Mouse (Mus musculus): Measurements from ENCODE around the gene Pih1d3. TPM values are rescaled to one million over a fixed set of nuclear protein-coding genes. Genes with fewer than 3 reads are reported as not detected.

The Pih1d3 gene
- polyA plus RNA-seq, 1 experiment from 2014 or later = not detected

- Histone ChIP-seq H3K4me3 (ENCODE audit: low read depth, low read length) (no peak overlapping the region), H3K27ac (replicated peaks; ENCODE audit: low read depth, low read length) (no peak overlapping the region), H3K4me1 (ENCODE audit: control insufficient read depth, insufficient read depth, low read length) (no peaks in the 10 kb centered on the region), H3K27me3 (ENCODE audit: control insufficient read depth, insufficient read depth, low read length) (no peaks in the 10 kb centered on the region), H3K36me3 (ENCODE audit: control insufficient read depth, insufficient read depth, low read length) (no peaks in the 10 kb centered on the region), H3K4me2 (ENCODE audit: low read depth, severe bottlenecking) (no peak overlapping the region), H3K9ac (ENCODE audit: low read length) (no peak overlapping the region), H3K9me3 (ENCODE audit: control insufficient read depth, low read length) (no peaks in the 10 kb centered on the region)
- 84% methylated on average over 3 of the region's 3 CpGs for WGBS
- DNase-seq (ENCODE audit: low spot score) (no peak), ATAC-seq (ENCODE audit: insufficient number of reproducible peaks, low FRiP score, low TSS enrichment, low read depth) (no peak)
Observed at GRCm38 (mm10) chr1:31205770-31206169, 16.9 kb upstream of the Pih1d3 start.

DNA sequence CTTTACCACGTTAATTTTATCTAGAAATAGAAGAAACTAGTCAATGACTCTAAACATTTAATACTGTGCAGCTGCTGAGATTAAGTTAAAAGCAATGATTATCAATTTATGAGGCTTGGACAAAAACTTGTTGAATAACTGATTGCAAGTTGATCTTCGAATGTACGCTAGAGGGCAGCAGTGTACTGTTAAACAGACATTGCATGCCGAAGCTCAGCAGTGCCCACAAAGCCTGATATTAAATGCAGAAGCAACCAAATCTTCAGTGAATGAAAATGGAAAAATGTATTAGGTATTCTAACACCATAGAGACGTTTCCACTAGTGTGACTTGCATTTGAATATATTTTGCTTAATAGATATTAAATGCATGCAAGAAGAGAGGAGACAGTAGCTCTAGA, 12.5 kb upstream of the Pih1d3 start:
- peak; percentile 59 for DNase-seq (ENCODE audit: low spot score)
- H3K4me1 ChIP-seq (ENCODE audit: control insufficient read depth, insufficient read depth, low read length) = no peaks in the 10 kb centered on the region
- no peak overlapping the region for H3K4me3 ChIP-seq (ENCODE audit: low read depth, low read length)
- H3K9me3 ChIP-seq (ENCODE audit: control insufficient read depth, low read length) = no peaks in the 10 kb centered on the region
- H3K27ac ChIP-seq (replicated peaks; ENCODE audit: low read depth, low read length) = no peak overlapping the region
- no peak overlapping the region for H3K9ac ChIP-seq (ENCODE audit: low read length)
- no peaks in the 10 kb centered on the region for H3K36me3 ChIP-seq (ENCODE audit: control insufficient read depth, insufficient read depth, low read length)
- WGBS = under 1% methylated on average over 5 of the region's 5 CpGs
- H3K27me3 ChIP-seq (ENCODE audit: control insufficient read depth, insufficient read depth, low read length) = no peaks in the 10 kb centered on the region
- H3K4me2 ChIP-seq (ENCODE audit: low read depth, severe bottlenecking) = no peak overlapping the region
- ATAC-seq (ENCODE audit: insufficient number of reproducible peaks, low FRiP score, low TSS enrichment, low read depth) = no peak

GRCm38 (mm10) chr1:31214831-31215230, 7.8 kb upstream of the Pih1d3 start:
- DNase-seq (ENCODE audit: low spot score) = no peak
- WGBS = 88% methylated on average over 1 of the region's 1 CpGs

DNA sequence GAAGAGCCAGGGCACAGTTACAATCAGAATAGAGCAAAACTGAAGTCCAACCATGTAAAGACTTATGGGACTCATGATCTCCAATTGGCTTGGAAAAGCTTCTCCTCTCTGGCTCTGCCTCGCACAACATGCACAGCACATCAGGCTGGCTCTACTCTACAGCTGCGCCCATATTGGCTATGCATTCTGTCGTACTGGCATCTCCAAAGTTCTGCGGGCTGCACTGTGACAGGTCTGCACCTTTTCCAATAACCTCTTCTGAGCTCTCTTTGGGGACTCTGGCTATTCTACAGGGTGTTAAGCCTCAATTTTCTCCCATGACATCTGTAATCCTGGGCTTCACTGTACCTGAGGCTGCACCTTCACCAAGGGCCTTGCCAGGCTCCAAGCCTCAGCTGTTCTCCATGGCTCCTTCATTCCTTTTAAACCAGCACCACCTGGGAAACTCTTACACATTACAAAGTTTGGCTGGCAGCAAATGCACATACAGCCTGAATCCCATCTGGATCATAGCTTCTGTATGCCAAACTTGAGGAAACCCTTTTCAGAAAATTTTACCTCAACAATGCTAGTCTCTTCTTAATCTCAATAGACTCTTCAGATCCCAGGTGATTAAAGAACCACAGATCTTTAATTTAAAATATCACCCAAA, 1.9 kb upstream of the Pih1d3 start:
- no peaks in the 10 kb centered on the region for H3K9me3 ChIP-seq (ENCODE audit: control insufficient read depth, low read length)
- no peak overlapping the region for H3K27ac ChIP-seq (replicated peaks; ENCODE audit: low read depth, low read length)
- H3K27me3 ChIP-seq (ENCODE audit: control insufficient read depth, insufficient read depth, low read length) = no peaks in the 10 kb centered on the region
- H3K36me3 ChIP-seq (ENCODE audit: control insufficient read depth, insufficient read depth, low read length) = no peaks in the 10 kb centered on the region
- 94% methylated on average over 4 of the region's 4 CpGs for whole genome bisulfite sequencing
- DNase-seq (ENCODE audit: low spot score) = no peak
- ATAC-seq (ENCODE audit: insufficient number of reproducible peaks, low FRiP score, low TSS enrichment, low read depth) = no peak
- no peaks in the 10 kb centered on the region for H3K4me1 ChIP-seq (ENCODE audit: control insufficient read depth, insufficient read depth, low read length)
- H3K9ac ChIP-seq (ENCODE audit: low read length) = no peak overlapping the region
- no peak overlapping the region for H3K4me2 ChIP-seq (ENCODE audit: low read depth, severe bottlenecking)
- H3K4me3 ChIP-seq (ENCODE audit: low read depth, low read length) = no peak overlapping the region

More at GRCm38 (mm10) chr1:31214831-31215230, 7.8 kb upstream of the Pih1d3 start:
- Histone ChIP-seq H3K36me3 (ENCODE audit: control insufficient read depth, insufficient read depth, low read length) (no peaks in the 10 kb centered on the region), H3K4me1 (ENCODE audit: control insufficient read depth, insufficient read depth, low read length) (no peaks in the 10 kb centered on the region), H3K27ac (replicated peaks; ENCODE audit: low read depth, low read length) (no peak overlapping the region), H3K4me3 (ENCODE audit: low read depth, low read length) (no peak overlapping the region), H3K27me3 (ENCODE audit: control insufficient read depth, insufficient read depth, low read length) (no peaks in the 10 kb centered on the region), H3K9me3 (ENCODE audit: control insufficient read depth, low read length) (no peaks in the 10 kb centered on the region), H3K4me2 (ENCODE audit: low read depth, severe bottlenecking) (no peak overlapping the region), H3K9ac (ENCODE audit: low read length) (no peak overlapping the region)
- ATAC-seq (ENCODE audit: insufficient number of reproducible peaks, low FRiP score, low TSS enrichment, low read depth) = no peak

DNA sequence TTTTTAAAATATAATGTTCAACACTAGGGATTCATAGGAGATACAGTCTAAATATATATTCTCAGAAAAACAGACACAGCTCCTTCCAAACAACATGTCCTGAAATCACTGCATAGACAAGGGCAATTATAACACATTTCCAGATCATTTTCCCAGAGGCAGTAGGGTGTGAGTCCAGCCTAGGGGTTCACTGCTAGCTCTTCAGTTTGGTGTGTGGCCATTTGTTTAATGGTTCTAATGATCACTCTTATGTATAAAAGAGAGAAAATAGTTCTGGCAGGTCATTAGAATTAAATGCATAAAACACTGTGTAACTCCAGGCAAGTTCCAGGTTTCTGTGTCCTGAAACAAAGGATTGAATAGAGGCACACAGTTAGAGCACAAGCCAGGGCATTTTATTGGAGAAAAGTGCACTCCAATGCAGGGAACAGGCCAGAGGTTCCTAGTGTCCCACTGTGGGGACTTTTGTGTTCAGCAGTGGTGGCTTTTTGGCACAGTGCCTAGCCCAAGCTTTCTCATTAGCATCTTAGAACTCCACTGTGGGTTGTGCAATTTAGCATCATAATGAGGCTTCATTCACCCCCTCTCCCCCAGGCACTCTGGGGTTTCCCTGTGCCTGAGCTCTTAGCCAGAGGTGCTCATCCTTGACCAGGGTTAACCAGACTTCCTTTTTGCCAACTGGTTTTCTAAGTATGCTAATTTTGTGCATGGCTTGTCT, 10.8 kb downstream of the Pih1d3 start:
- Histone ChIP-seq H3K9ac (ENCODE audit: low read length) (no peak overlapping the region), H3K36me3 (ENCODE audit: control insufficient read depth, insufficient read depth, low read length) (no peaks in the 10 kb centered on the region), H3K9me3 (ENCODE audit: control insufficient read depth, low read length) (no peaks in the 10 kb centered on the region), H3K27me3 (ENCODE audit: control insufficient read depth, insufficient read depth, low read length) (no peaks in the 10 kb centered on the region), H3K27ac (replicated peaks; ENCODE audit: low read depth, low read length) (no peak overlapping the region), H3K4me3 (ENCODE audit: low read depth, low read length) (no peak overlapping the region), H3K4me1 (ENCODE audit: control insufficient read depth, insufficient read depth, low read length) (no peaks in the 10 kb centered on the region), H3K4me2 (ENCODE audit: low read depth, severe bottlenecking) (no peak overlapping the region)
- DNase-seq (ENCODE audit: low spot score) (no peak), ATAC-seq (ENCODE audit: insufficient number of reproducible peaks, low FRiP score, low TSS enrichment, low read depth) (no peak; the same call in 1 of the 2 replicates)

GRCm38 (mm10) chr1:31260218-31260923, 37.7 kb downstream of the Pih1d3 start:
- H3K4me2 ChIP-seq (ENCODE audit: low read depth, severe bottlenecking) = no peak overlapping the region
- no peak overlapping the region for H3K9ac ChIP-seq (ENCODE audit: low read length)
- no peak overlapping the region for H3K27ac ChIP-seq (replicated peaks; ENCODE audit: low read depth, low read length)
- H3K36me3 ChIP-seq (ENCODE audit: control insufficient read depth, insufficient read depth, low read length) = no peaks in the 10 kb centered on the region
- H3K9me3 ChIP-seq (ENCODE audit: control insufficient read depth, low read length) = no peaks in the 10 kb centered on the region
- H3K4me3 ChIP-seq (ENCODE audit: low read depth, low read length) = no peak overlapping the region
- no peaks in the 10 kb centered on the region for H3K27me3 ChIP-seq (ENCODE audit: control insufficient read depth, insufficient read depth, low read length)
- DNase-seq (ENCODE audit: low spot score) = no peak
- ATAC-seq (ENCODE audit: insufficient number of reproducible peaks, low FRiP score, low TSS enrichment, low read depth) = no peak
- no peaks in the 10 kb centered on the region for H3K4me1 ChIP-seq (ENCODE audit: control insufficient read depth, insufficient read depth, low read length)
- 77% methylated on average over 10 of the region's 10 CpGs for WGBS

Other genes starting within 250 kb of the Pih1d3 start
- gene AC153137.1, start 244.9 kb upstream of the Pih1d3 start, polyA plus RNA-seq (2014; fragmentation: Nextera tagmentation; extraction: Ambion mirVana) = not detected in 2 replicates
- gene Lgsn, start 46.4 kb upstream of the Pih1d3 start, polyA plus RNA-seq (2014; fragmentation: Nextera tagmentation; extraction: Ambion mirVana) = not detected in 2 replicates
- not detected in 2 replicates for gene 4931428L18Rik, start 154 bp upstream of the Pih1d3 start, polyA plus RNA-seq (2014; fragmentation: Nextera tagmentation; extraction: Ambion mirVana)

Data from limb, embryonic 11.5 days (tissue).